Mouse (Mus musculus) spleen, adult 2 months (tissue): ENCODE measurements around the gene Mrps26.

ENCODE experiments used
- CTCF ChIP-seq: fragments of 200-500 bp; IDR thresholded peaks from 2 replicates; pipeline ENCODE4 v1.5.1; 2011; ENCODE audit warnings: mild to moderate bottlenecking, inconsistent platforms; ENCODE audit not compliant: insufficient read depth, insufficient read length, insufficient replicate concordance; ENCODE audit errors: extremely low read depth
- POLR2A ChIP-seq: fragments of 200-500 bp; IDR thresholded peaks from 2 replicates; pipeline ENCODE4 v1.6.1; 2011; ENCODE audit warnings: low read depth, low read length, inconsistent platforms

GRCm38 (mm10) chr2:130568921-130569320 lies 5.4 kb downstream of the Mrps26 start:
- TF ChIP-seq CTCF = no peak
- TF ChIP-seq POLR2A = no peak
